Mouse (Mus musculus) megakaryocyte, embryonic 14.5 days (primary cell): ENCODE results near the gene Slc22a1.

Source experiments
- FLI1 ChIP-seq: IDR thresholded peaks from 2 replicates; pipeline ENCODE4 v1.6.1; 2012; ENCODE audit warnings: low read length, inconsistent platforms, mixed read lengths
- GATA1 ChIP-seq: IDR thresholded peaks from 3 replicates; pipeline ENCODE4 v1.6.1; 2012; ENCODE audit warnings: mixed read lengths, low read length, inconsistent platforms, borderline replicate concordance

GRCm38 (mm10) chr17:12634814-12635213, 40.8 kb downstream of the Slc22a1 start:
- TF ChIP-seq GATA1 (no peak), FLI1 (no peak)
